Mouse (Mus musculus): ENCODE data around the gene Tmprss7. TPM values are rescaled to one million over a fixed set of nuclear protein-coding genes. Genes with fewer than 3 reads are reported as not detected.

Gene Tmprss7
- polyA plus RNA-seq, 1 experiment from 2014 or later: not detected

DNA sequence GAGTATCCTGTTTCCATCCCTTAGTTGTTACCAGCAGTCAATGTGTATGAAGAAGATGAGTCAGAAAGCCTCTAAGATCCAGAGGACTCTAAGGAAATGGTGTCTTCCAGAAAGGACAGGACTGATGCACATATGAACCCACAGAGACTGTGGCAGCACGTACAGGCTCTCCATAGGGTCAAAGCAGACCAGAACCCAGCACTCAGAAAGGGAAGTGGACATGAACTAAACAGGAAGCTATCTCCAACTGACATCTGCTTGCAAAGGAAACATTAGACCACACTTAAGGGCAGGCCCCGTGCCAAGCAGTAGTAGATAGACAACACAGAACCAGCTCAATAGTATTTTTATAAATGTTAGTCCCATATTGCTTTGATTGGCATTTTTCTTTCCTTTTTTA is 27.3 kb downstream of the Tmprss7 start:
- H3K27me3 ChIP-seq (ENCODE audit: control insufficient read depth, insufficient read depth, low read length): no peaks in the 10 kb centered on the region
- H3K4me3 ChIP-seq (ENCODE audit: low read length): no peak overlapping the region
- no peak overlapping the region for H3K27ac ChIP-seq (ENCODE audit: low read length)
- no peaks in the 10 kb centered on the region for H3K36me3 ChIP-seq (ENCODE audit: control insufficient read depth, insufficient read depth)
- no peak for ATAC-seq (replicated peaks; ENCODE audit: extremely low read depth, insufficient read depth, low FRiP score)
- WGBS: 37% methylated on average over 2 of the region's 2 CpGs
- no peaks in the 10 kb centered on the region for H3K4me1 ChIP-seq (ENCODE audit: control insufficient read depth, insufficient read depth, low read length)
- H3K4me2 ChIP-seq (ENCODE audit: low read depth, low read length): no peak overlapping the region
- no peaks in the 10 kb centered on the region for H3K9me3 ChIP-seq (replicated peaks; ENCODE audit: control insufficient read depth, low read length)
- H3K9ac ChIP-seq (ENCODE audit: low read length): no peak overlapping the region

- H3K9me3 ChIP-seq (replicated peaks; ENCODE audit: control insufficient read depth, low read length): no peaks in the 10 kb centered on the region; the same call in 1 of the 2 replicates
- H3K27ac ChIP-seq (ENCODE audit: low read length): no peak overlapping the region
- no peaks in the 10 kb centered on the region for H3K4me1 ChIP-seq (ENCODE audit: control insufficient read depth, insufficient read depth, low read length)
- no peak overlapping the region for H3K9ac ChIP-seq (ENCODE audit: low read length)
- ATAC-seq (replicated peaks; ENCODE audit: extremely low read depth, insufficient read depth, low FRiP score): no peak
- H3K4me3 ChIP-seq (ENCODE audit: low read length): no peak overlapping the region
- no peaks in the 10 kb centered on the region for H3K36me3 ChIP-seq (ENCODE audit: control insufficient read depth, insufficient read depth)
- no peaks in the 10 kb centered on the region for H3K27me3 ChIP-seq (ENCODE audit: control insufficient read depth, insufficient read depth, low read length)
- H3K4me2 ChIP-seq (ENCODE audit: low read depth, low read length): no peak overlapping the region
Measured at GRCm38 (mm10) chr16:45662381-45662780, 31.1 kb downstream of the Tmprss7 start.

DNA sequence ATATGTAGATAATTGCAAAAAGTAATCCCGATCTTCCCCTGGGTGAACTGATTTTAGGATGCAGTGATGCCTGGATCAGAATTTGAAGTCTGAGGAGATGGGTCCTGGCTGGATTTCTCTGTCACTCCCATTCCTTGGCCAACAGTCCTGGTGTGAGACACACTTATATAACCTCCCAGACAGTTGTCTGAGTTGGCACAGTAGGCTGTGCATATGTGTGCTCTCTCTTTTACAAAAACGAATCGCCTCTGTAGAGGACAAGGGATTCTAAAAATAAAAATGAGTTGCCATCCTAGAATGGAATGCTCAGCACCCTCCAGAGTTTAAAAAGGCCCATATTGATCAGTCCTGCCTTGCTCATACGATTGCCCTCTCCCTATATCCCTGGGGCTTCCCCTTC is 33.9 kb downstream of the Tmprss7 start:
- WGBS: 60% methylated on average over 4 of the region's 4 CpGs
- no peak overlapping the region for H3K9ac ChIP-seq (ENCODE audit: low read length)
- no peak overlapping the region for H3K4me3 ChIP-seq (ENCODE audit: low read length)
- H3K27ac ChIP-seq (ENCODE audit: low read length): no peak overlapping the region
- H3K4me1 ChIP-seq (ENCODE audit: control insufficient read depth, insufficient read depth, low read length): no peaks in the 10 kb centered on the region
- ATAC-seq (replicated peaks; ENCODE audit: extremely low read depth, insufficient read depth, low FRiP score): no peak
- no peaks in the 10 kb centered on the region for H3K36me3 ChIP-seq (ENCODE audit: control insufficient read depth, insufficient read depth)
- no peak overlapping the region for H3K4me2 ChIP-seq (ENCODE audit: low read depth, low read length)
- H3K27me3 ChIP-seq (ENCODE audit: control insufficient read depth, insufficient read depth, low read length): no peaks in the 10 kb centered on the region; the same call in 1 of the 2 replicates
- no peaks in the 10 kb centered on the region; the same call in 1 of the 2 replicates for H3K9me3 ChIP-seq (replicated peaks; ENCODE audit: control insufficient read depth, low read length)

DNA sequence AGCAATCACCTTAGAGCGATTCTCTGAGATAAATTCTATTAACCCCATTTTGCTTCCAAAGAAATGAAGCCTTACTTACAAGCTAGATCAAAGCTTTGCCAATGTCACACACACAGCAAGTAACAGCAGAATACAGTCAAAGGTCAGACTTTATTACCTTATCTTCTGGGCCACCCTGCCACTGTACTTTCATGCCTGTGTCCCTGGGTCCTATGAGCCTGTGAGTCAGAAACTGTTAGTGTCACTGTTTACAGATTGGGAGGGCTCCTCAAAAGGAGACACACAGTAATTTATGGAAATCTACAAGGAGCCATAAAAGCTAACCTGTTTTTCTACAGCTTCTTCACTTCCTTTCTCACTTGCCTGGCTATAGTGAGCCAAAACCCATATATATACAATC is 35.2 kb downstream of the Tmprss7 start:
- Histone ChIP-seq H3K27me3 (ENCODE audit: control insufficient read depth, insufficient read depth, low read length) (no peaks in the 10 kb centered on the region; the same call in 1 of the 2 replicates), H3K4me2 (ENCODE audit: low read depth, low read length) (no peak overlapping the region), H3K36me3 (ENCODE audit: control insufficient read depth, insufficient read depth) (no peaks in the 10 kb centered on the region), H3K9me3 (replicated peaks; ENCODE audit: control insufficient read depth, low read length) (no peaks in the 10 kb centered on the region; the same call in 1 of the 2 replicates), H3K27ac (ENCODE audit: low read length) (no peak overlapping the region), H3K4me1 (ENCODE audit: control insufficient read depth, insufficient read depth, low read length) (peaks cover 7% of the 10 kb centered on the region; the same call in 1 of the 2 replicates), H3K4me3 (ENCODE audit: low read length) (no peak overlapping the region), H3K9ac (ENCODE audit: low read length) (no peak overlapping the region)
- 83% methylated on average over 1 of the region's 1 CpGs for WGBS
- ATAC-seq (replicated peaks; ENCODE audit: extremely low read depth, insufficient read depth, low FRiP score): no peak

DNA sequence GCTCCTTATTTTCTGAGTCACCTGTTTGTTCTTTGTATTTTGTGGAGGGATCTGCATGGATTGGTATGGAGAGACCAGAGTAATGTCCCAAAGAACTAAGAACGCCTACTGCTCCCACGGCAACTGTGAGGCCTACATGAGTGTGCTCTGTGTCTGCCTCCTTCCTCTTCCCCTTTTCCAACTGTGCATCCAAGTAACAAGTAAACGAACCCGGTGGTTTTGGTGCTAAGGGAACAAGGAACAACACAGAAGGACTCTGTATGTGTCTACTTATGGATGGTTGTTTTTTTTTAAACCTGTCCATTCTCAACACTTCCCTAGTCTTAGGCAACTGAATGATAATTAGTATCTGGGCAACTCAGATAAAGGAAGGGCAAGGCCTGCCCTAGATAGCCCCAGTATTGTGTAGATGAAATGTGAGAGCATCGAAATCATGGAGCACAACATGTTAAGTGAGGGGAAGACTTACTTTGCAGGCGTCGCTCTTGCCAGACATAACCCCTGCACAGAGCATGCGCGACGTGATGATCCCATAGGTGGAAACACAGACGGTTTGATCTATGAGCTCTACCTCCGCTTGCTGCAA is 35.8 kb downstream of the Tmprss7 start:
- H3K4me2 ChIP-seq (ENCODE audit: low read depth, low read length): no peak overlapping the region
- H3K4me1 ChIP-seq (ENCODE audit: control insufficient read depth, insufficient read depth, low read length): peaks cover 11% of the 10 kb centered on the region; the same call in 1 of the 2 replicates
- H3K9me3 ChIP-seq (replicated peaks; ENCODE audit: control insufficient read depth, low read length): no peaks in the 10 kb centered on the region; the same call in 1 of the 2 replicates
- no peaks in the 10 kb centered on the region; the same call in 1 of the 2 replicates for H3K27me3 ChIP-seq (ENCODE audit: control insufficient read depth, insufficient read depth, low read length)
- H3K9ac ChIP-seq (ENCODE audit: low read length): no peak overlapping the region
- H3K36me3 ChIP-seq (ENCODE audit: control insufficient read depth, insufficient read depth): no peaks in the 10 kb centered on the region
- H3K27ac ChIP-seq (ENCODE audit: low read length): no peak overlapping the region
- ATAC-seq (replicated peaks; ENCODE audit: extremely low read depth, insufficient read depth, low FRiP score): no peak
- 84% methylated on average over 12 of the region's 12 CpGs for WGBS
- no peak overlapping the region for H3K4me3 ChIP-seq (ENCODE audit: low read length)

DNA sequence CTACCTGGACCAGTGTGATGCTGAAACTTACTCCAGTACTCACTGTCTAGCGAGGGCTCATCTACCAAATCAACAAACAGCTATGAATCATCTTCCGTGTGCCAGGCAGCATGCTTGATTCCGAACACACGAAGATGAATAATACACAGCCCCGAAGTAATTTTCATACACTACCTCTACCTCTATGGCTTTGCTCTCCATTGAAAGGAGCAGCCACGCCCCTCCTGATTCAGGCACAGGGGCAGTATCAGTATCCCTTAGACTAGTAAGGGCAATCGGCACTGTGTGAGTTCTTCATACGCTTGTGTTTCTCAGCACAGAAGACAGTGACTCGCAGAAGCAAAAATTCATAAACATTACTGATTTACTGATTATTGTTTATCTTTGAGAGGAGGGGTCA is 39.0 kb downstream of the Tmprss7 start:
- Histone ChIP-seq H3K27ac (ENCODE audit: low read length) (no peak overlapping the region), H3K9ac (ENCODE audit: low read length) (no peak overlapping the region), H3K4me2 (ENCODE audit: low read depth, low read length) (no peak overlapping the region), H3K9me3 (replicated peaks; ENCODE audit: control insufficient read depth, low read length) (no peaks in the 10 kb centered on the region), H3K27me3 (ENCODE audit: control insufficient read depth, insufficient read depth, low read length) (no peaks in the 10 kb centered on the region; the same call in 1 of the 2 replicates), H3K36me3 (ENCODE audit: control insufficient read depth, insufficient read depth) (no peaks in the 10 kb centered on the region), H3K4me1 (ENCODE audit: control insufficient read depth, insufficient read depth, low read length) (peaks cover 11% of the 10 kb centered on the region; the same call in 1 of the 2 replicates), H3K4me3 (ENCODE audit: low read length) (no peak overlapping the region)
- ATAC-seq (replicated peaks; ENCODE audit: extremely low read depth, insufficient read depth, low FRiP score): no peak
- 70% methylated on average over 9 of the region's 9 CpGs for WGBS

DNA sequence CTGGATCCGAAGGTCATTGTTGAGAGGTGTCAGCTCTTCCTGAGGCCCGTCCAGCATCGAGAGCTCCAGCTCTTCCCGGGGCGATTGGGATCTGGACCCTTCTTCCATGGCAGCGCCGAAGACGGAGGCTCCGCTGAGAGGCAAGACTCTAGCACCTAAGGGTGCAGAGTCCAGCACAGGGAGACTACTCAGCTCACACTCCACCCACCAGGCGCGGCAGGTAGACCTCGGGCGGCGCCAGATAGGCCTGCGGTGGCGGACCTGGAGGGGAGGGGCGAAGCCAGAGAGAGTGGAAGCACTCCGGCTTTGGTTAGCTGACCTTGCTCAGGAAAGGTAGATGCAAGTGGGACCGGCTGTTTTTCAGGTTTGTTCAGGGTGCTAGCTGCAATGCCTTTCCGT is 39.5 kb downstream of the Tmprss7 start, which contains the start of gene BC016579:
BC016579 (minus strand) TSS at position 135 of the 399 bp plus-strand sequence.
- Histone ChIP-seq H3K9me3 (replicated peaks; ENCODE audit: control insufficient read depth, low read length) (no peaks in the 10 kb centered on the region), H3K27ac (ENCODE audit: low read length) (no peak within 1 kb of the TSS), H3K4me1 (ENCODE audit: control insufficient read depth, insufficient read depth, low read length) (peaks cover 11% of the 10 kb centered on the region; the same call in 1 of the 2 replicates), H3K9ac (ENCODE audit: low read length) (peak within 1 kb of the TSS; percentile 54; the same call in 1 of the 2 replicates), H3K4me3 (ENCODE audit: low read length) (peak within 1 kb of the TSS; percentile 45), H3K36me3 (ENCODE audit: control insufficient read depth, insufficient read depth) (no peaks in the 10 kb centered on the region), H3K4me2 (ENCODE audit: low read depth, low read length) (peak within 1 kb of the TSS; percentile 84), H3K27me3 (ENCODE audit: control insufficient read depth, insufficient read depth, low read length) (no peaks in the 10 kb centered on the region; the same call in 1 of the 2 replicates)
- no peak for ATAC-seq (replicated peaks; ENCODE audit: extremely low read depth, insufficient read depth, low FRiP score)
- 4% methylated on average over 20 of the region's 20 CpGs for WGBS

DNA sequence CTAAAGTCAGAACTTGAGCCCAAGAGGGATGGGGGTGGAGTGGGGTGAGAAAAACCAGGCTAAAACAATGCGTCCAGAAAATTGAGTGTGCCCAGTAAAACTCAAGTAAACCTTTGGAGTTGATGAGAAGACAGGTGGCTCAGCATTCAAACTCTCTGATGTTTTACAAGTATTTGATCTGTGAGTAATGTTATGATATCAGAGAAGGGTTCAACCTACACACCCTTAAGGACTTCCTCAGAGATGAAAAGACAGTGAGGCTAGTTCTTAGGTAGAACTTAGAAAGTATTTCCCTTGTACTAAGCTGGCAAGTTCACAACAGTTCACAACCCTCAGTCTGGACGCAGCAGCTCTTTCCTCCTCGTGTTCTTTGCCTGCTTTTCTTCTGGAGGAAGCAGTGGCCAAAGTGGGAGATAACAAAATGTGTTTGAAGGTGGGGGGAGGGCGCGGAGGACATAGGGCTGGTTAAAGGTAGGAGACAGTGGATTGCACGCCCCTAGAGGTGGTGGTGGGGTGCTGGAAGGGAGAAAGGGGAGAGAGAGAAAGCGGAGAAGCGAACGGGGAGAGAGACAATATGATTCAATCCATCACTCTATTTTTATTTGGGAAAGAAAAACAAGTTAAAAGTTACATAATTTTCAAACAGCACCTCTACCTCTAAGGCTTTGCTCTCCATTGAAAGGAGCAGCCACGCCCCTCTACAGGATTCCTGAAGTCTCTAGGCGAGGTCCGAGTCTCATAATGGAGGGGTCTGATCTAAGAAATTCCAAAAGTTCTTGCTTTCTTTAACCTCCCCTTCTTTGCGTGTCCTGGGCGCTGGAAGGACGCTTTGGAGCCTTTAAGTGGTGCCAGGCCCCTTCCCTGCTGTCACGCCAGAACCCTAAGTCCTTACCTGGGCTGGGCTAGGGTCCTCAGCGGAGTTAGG is 40.2 kb downstream of the Tmprss7 start:
- 10% methylated on average over 17 of the region's 17 CpGs for WGBS
- Histone ChIP-seq H3K27ac (ENCODE audit: low read length) (no peak overlapping the region), H3K4me2 (ENCODE audit: low read depth, low read length) (peak overlapping the region; percentile 84), H3K9ac (ENCODE audit: low read length) (peak overlapping the region; percentile 54; the same call in 1 of the 2 replicates), H3K27me3 (ENCODE audit: control insufficient read depth, insufficient read depth, low read length) (no peaks in the 10 kb centered on the region; the same call in 1 of the 2 replicates), H3K4me1 (ENCODE audit: control insufficient read depth, insufficient read depth, low read length) (peaks cover 11% of the 10 kb centered on the region; the same call in 1 of the 2 replicates), H3K4me3 (ENCODE audit: low read length) (peak overlapping the region; percentile 45), H3K9me3 (replicated peaks; ENCODE audit: control insufficient read depth, low read length) (no peaks in the 10 kb centered on the region), H3K36me3 (ENCODE audit: control insufficient read depth, insufficient read depth) (no peaks in the 10 kb centered on the region)
- ATAC-seq (replicated peaks; ENCODE audit: extremely low read depth, insufficient read depth, low FRiP score): no peak

- WGBS: 50% methylated on average over 2 of the region's 2 CpGs
- Histone ChIP-seq H3K4me2 (ENCODE audit: low read depth, low read length) (no peak overlapping the region), H3K27me3 (ENCODE audit: control insufficient read depth, insufficient read depth, low read length) (no peaks in the 10 kb centered on the region; the same call in 1 of the 2 replicates), H3K4me3 (ENCODE audit: low read length) (no peak overlapping the region), H3K36me3 (ENCODE audit: control insufficient read depth, insufficient read depth) (no peaks in the 10 kb centered on the region), H3K4me1 (ENCODE audit: control insufficient read depth, insufficient read depth, low read length) (peaks cover 11% of the 10 kb centered on the region; the same call in 1 of the 2 replicates), H3K27ac (ENCODE audit: low read length) (no peak overlapping the region), H3K9ac (ENCODE audit: low read length) (no peak overlapping the region), H3K9me3 (replicated peaks; ENCODE audit: control insufficient read depth, low read length) (no peaks in the 10 kb centered on the region)
- ATAC-seq (replicated peaks; ENCODE audit: extremely low read depth, insufficient read depth, low FRiP score): no peak
Measured at GRCm38 (mm10) chr16:45651497-45651896, 42.0 kb downstream of the Tmprss7 start.
